Mouse (Mus musculus) lung, postnatal 0 days (tissue): ENCODE results near the gene Rnf225.

Experiments
- CTCF ChIP-seq: IDR thresholded peaks from 2 replicates; pipeline ENCODE4 v1.5.1; 2016; ENCODE audit warnings: antibody characterized with exemption, mild to moderate bottlenecking
- EP300 ChIP-seq: IDR thresholded peaks from 2 replicates; pipeline ENCODE4 v1.6.1; 2016; ENCODE audit warnings: antibody characterized with exemption, mild to moderate bottlenecking, control low read depth

DNA sequence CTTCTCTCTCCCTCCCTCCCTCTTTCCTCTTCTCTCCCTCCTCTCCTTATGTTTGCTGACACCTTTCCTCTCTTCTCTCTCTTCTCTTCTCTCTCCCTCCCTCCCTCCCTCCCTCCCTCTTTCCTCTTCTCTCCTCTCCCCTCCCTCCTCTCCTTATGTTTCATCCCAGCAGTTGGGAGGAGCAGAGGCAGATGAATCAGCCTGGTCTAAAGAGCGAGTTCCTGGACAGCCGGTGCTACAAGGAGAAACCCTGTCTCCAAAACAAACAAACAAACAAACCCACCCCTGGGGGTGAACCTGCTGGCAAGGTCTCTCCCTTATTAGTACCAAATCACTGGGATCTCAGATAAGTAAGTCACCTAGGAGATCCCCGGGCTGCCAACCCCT is 5.9 kb upstream of the Rnf225 start:
- no peak for TF ChIP-seq CTCF
- no peak for TF ChIP-seq EP300
